Mouse (Mus musculus): Measurements from ENCODE around the gene Slu7.

GRCm38 (mm10) chr11:43470118-43470517 is 36.6 kb downstream of the Slu7 start:
- TF ChIP-seq CTCF (IDR thresholded peaks at IDR 0.05; ENCODE audit: control insufficient read depth, insufficient read depth, insufficient replicate concordance, low read depth, low read length) (no peak), POLR2A (IDR thresholded peaks at IDR 0.05; ENCODE audit: control insufficient read depth, low read depth, low read length) (no peak)
